8 mouse cellular contexts compared by ENCODE assay signal in genomic region chr14:46725743-46726142, GRCm38 (mm10). TPM values are rescaled to one million over a fixed set of nuclear protein-coding genes. Genes with fewer than 3 reads are reported as not detected.
DNase-seq lines count a peak whose midpoint lies in the region; ATAC-seq and TF ChIP-seq lines count a peak whose summit lies in the region.

No protein-coding gene starts in this region.

- H3K4me3 ChIP-seq in hindbrain, postnatal 0 days (ENCODE audit: low read length): no peak overlapping the region
- no peak overlapping the region for H3K4me3 ChIP-seq in hindbrain, embryonic 12.5 days
- H3K4me3 ChIP-seq in ES-Bruce4 (ENCODE audit: low read depth, low read length): no peak overlapping the region
- H3K4me3 ChIP-seq in midbrain, postnatal 0 days (ENCODE audit: low read depth, low read length): no peak overlapping the region

- no peak for TF ChIP-seq EP300 in ES-Bruce4 (IDR thresholded peaks at IDR 0.05; ENCODE audit: insufficient read depth, low read depth, low read length)

- ATAC-seq in hindbrain, postnatal 0 days: no peak
- ATAC-seq in hindbrain, embryonic 12.5 days (ENCODE audit: low FRiP score): no peak
- no peak for ATAC-seq in midbrain, postnatal 0 days (ENCODE audit: low FRiP score)
- ATAC-seq in megakaryocyte, adult 5-6 weeks (ENCODE audit: poor library complexity, severe bottlenecking): no peak
- ATAC-seq in inflammation-experienced regulatory T-cells, adult 6 months: no peak

- no peak overlapping the region for H3K27ac ChIP-seq in hindbrain, postnatal 0 days
- H3K27ac ChIP-seq in hindbrain, embryonic 12.5 days: no peak overlapping the region
- H3K27ac ChIP-seq in ES-Bruce4 (ENCODE audit: insufficient read depth, low read length): no peak overlapping the region
- no peak overlapping the region for H3K27ac ChIP-seq in midbrain, postnatal 0 days (ENCODE audit: low read depth, low read length)

- H3K36me3 ChIP-seq in hindbrain, postnatal 0 days (ENCODE audit: insufficient read depth, low read length): no peaks in the 10 kb centered on the region
- H3K36me3 ChIP-seq in hindbrain, embryonic 12.5 days: no peaks in the 10 kb centered on the region
- H3K36me3 ChIP-seq in ES-Bruce4 (ENCODE audit: control insufficient read depth, insufficient read depth, low read length, poor library complexity, severe bottlenecking): no peaks in the 10 kb centered on the region
- no peaks in the 10 kb centered on the region for H3K36me3 ChIP-seq in midbrain, postnatal 0 days (ENCODE audit: insufficient read depth, low read length)

- peak; percentile 53 for TF ChIP-seq CTCF in hindbrain, postnatal 0 days (IDR thresholded peaks at IDR 0.05; ENCODE audit: low read depth)
- TF ChIP-seq CTCF in ES-Bruce4 (IDR thresholded peaks at IDR 0.05; ENCODE audit: low read depth, low read length): peak; percentile 53
- peak; percentile 54 for TF ChIP-seq CTCF in midbrain, postnatal 0 days (IDR thresholded peaks at IDR 0.05)

- no peak for TF ChIP-seq POLR2A in ES-Bruce4 (IDR thresholded peaks at IDR 0.05; ENCODE audit: insufficient read depth, low read length)

- DNase-seq in hindbrain, postnatal 0 days (ENCODE audit: low spot score): peak; percentile 48
- peak; percentile 27 for DNase-seq in brain, adult 2 months (ENCODE audit: low read depth, low spot score)
- DNase-seq in midbrain, postnatal 0 days (ENCODE audit: low spot score): peak; percentile 9
- DNase-seq in urinary bladder, postnatal 36 days (ENCODE audit: low spot score in 2 of 2): no peak

- H3K4me2 ChIP-seq in hindbrain, postnatal 0 days (ENCODE audit: low read depth, low read length): no peak overlapping the region
- H3K4me2 ChIP-seq in hindbrain, embryonic 12.5 days (replicated peaks): no peak overlapping the region
- H3K4me2 ChIP-seq in midbrain, postnatal 0 days (ENCODE audit: low read depth, low read length, poor library complexity, severe bottlenecking): no peak overlapping the region

- H3K9me3 ChIP-seq in hindbrain, postnatal 0 days (ENCODE audit: low read length): no peaks in the 10 kb centered on the region
- H3K9me3 ChIP-seq in hindbrain, embryonic 12.5 days (replicated peaks): no peaks in the 10 kb centered on the region
- H3K9me3 ChIP-seq in ES-Bruce4 (replicated peaks; ENCODE audit: control insufficient read depth, insufficient read depth, low read length, poor library complexity, severe bottlenecking): no peaks in the 10 kb centered on the region
- H3K9me3 ChIP-seq in midbrain, postnatal 0 days (ENCODE audit: low read length): no peaks in the 10 kb centered on the region

- WGBS in hindbrain, postnatal 0 days: 55% methylated on average over 3 of the region's 3 CpGs
- 48% methylated on average over 3 of the region's 3 CpGs for WGBS in hindbrain, embryonic 12.5 days
- WGBS in midbrain, postnatal 0 days: 55% methylated on average over 3 of the region's 3 CpGs

- no peak overlapping the region for H3K9ac ChIP-seq in hindbrain, postnatal 0 days (replicated peaks; ENCODE audit: low read length)
- no peak overlapping the region for H3K9ac ChIP-seq in hindbrain, embryonic 12.5 days
- H3K9ac ChIP-seq in ES-Bruce4 (ENCODE audit: low read depth, poor library complexity, severe bottlenecking): no peak overlapping the region
- no peak overlapping the region for H3K9ac ChIP-seq in midbrain, postnatal 0 days (replicated peaks; ENCODE audit: low read length, poor library complexity, severe bottlenecking)

- no peaks in the 10 kb centered on the region for H3K27me3 ChIP-seq in hindbrain, postnatal 0 days (ENCODE audit: insufficient read depth, low read length)
- no peaks in the 10 kb centered on the region for H3K27me3 ChIP-seq in hindbrain, embryonic 12.5 days
- H3K27me3 ChIP-seq in ES-Bruce4 (ENCODE audit: control insufficient read depth, insufficient read depth, low read length, poor library complexity, severe bottlenecking): no peaks in the 10 kb centered on the region
- no peaks in the 10 kb centered on the region for H3K27me3 ChIP-seq in midbrain, postnatal 0 days (ENCODE audit: insufficient read depth, low read length)

- H3K4me1 ChIP-seq in hindbrain, postnatal 0 days (ENCODE audit: insufficient read depth, low read length): no peaks in the 10 kb centered on the region
- no peaks in the 10 kb centered on the region for H3K4me1 ChIP-seq in hindbrain, embryonic 12.5 days
- H3K4me1 ChIP-seq in ES-Bruce4 (ENCODE audit: control insufficient read depth, insufficient read depth, low read length): no peaks in the 10 kb centered on the region
- no peaks in the 10 kb centered on the region for H3K4me1 ChIP-seq in midbrain, postnatal 0 days (ENCODE audit: insufficient read depth, low read length)

RNA-seq across cellular contexts. Expression of gene Cdkn3, which starts 34.6 kb away (rescaled TPM):
- 1.2 TPM in 1 of 2 replicates, not detected in the other for total RNA-seq in hindbrain, postnatal 0 days (2014; rRNA removed)
- 10.8 and 11.2 TPM in 2 replicates for polyA plus RNA-seq in hindbrain, postnatal 0 days (2015; fragmentation: Nextera tagmentation; extraction: Ambion mirVana)
- polyA plus RNA-seq in hindbrain, embryonic 12.5 days (2016; fragmentation: Nextera tagmentation; extraction: Ambion mirVana): 27.9 and 29.9 TPM in 2 replicates
- 26.9 and 31.8 TPM in 2 replicates for polyA plus RNA-seq in ES-Bruce4 (2011; ENCODE audit: insufficient read depth, insufficient read length, low read depth, missing spikeins)
- 0.71 and 5.8 TPM in 2 replicates for total RNA-seq in midbrain, postnatal 0 days (2014; rRNA removed)
- polyA plus RNA-seq in midbrain, postnatal 0 days (2015; fragmentation: Nextera tagmentation; extraction: Ambion mirVana): 5.9 and 7.1 TPM in 2 replicates
- total RNA-seq in megakaryocyte, adult 5-6 weeks (2015): 87.6 and 98.3 TPM in 2 replicates
- 83.9 and 94.2 TPM in 2 replicates for total RNA-seq in megakaryocyte, adult 5-6 weeks (2017)
- polyA plus RNA-seq in inflammation-experienced regulatory T-cells, adult 6 months (2017; shearing (Covaris generic)): 10 to 100 TPM in 1 of 3 experiments, 1 to 10 TPM in 2; 5.0 to 73.4 (median 7.6) TPM

Comparison
In these comparisons a context has a peak if more than half of its experiments do, and no peak if none do; other contexts are left out.
1. DNase-seq: peak in hindbrain, postnatal 0 days (single experiment), brain, adult 2 months (single experiment) and midbrain, postnatal 0 days (single experiment); none in urinary bladder, postnatal 36 days (0 of 2).
2. Peak in every context shown above with its lines, with median percentiles within 50 percentile points of each other: CTCF ChIP-seq.